Mouse (Mus musculus): ENCODE results near the gene Arfip1. TPM values are rescaled to one million over a fixed set of nuclear protein-coding genes. Genes with fewer than 3 reads are reported as not detected.
A peak's percentile ranks its signal among the peaks of the same experiment; 100 is the strongest.

The Arfip1 gene
- polyA plus RNA-seq, 1 experiment from 2014 or later, result 57.5 TPM

DNA sequence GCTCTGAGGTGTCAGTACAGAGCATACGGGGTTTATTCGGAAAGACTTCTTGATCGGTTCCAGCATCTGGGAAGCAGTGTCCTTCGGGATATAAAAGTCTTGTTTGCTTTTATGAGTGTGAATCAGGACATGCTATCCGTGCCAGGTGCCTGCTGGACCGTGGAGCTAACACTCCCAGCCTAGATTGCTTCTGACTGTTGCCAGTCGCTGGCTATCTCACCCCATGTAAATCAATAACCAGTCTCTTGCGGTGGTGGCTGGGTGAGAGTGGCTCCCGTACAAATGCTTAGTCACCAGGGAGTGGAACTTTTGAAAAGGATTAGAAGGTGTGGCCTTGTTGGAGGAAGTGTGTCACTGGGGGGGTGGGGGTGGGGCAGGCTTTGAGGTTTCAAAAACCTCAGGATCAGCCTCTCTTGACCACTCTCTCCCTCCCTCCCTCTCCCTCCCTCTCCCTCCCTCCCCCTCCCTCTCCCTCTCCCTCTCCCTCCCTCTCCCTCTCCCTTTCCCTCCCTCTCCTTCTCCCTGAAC is 27.8 kb upstream of the Arfip1 start:
- 0 out of 2 replicates have a peak, but pooled peaks cover 2% of the 10 kb centered on the region for H3K9me3 ChIP-seq (ENCODE audit: control insufficient read depth, low read depth, low read length)
- no peak overlapping the region for H3K4me2 ChIP-seq (replicated peaks; ENCODE audit: low read depth, low read length)
- no peak overlapping the region for H3K9ac ChIP-seq (replicated peaks; ENCODE audit: low read depth, low read length)
- no peak overlapping the region for H3K4me3 ChIP-seq (ENCODE audit: low read depth, low read length)
- no peaks in the 10 kb centered on the region for H3K27me3 ChIP-seq (ENCODE audit: control insufficient read depth, insufficient read depth, low read length)
- no peaks in the 10 kb centered on the region for H3K4me1 ChIP-seq (ENCODE audit: control insufficient read depth, insufficient read depth, low read length)
- no peak overlapping the region for H3K27ac ChIP-seq (ENCODE audit: low read length)
- WGBS, result 81% methylated on average over 9 of the region's 9 CpGs
- no peaks in the 10 kb centered on the region for H3K36me3 ChIP-seq (ENCODE audit: control insufficient read depth, insufficient read depth, low read length)
- ATAC-seq (ENCODE audit: insufficient number of reproducible peaks, insufficient read depth, low FRiP score, low read depth), result no peak

DNA sequence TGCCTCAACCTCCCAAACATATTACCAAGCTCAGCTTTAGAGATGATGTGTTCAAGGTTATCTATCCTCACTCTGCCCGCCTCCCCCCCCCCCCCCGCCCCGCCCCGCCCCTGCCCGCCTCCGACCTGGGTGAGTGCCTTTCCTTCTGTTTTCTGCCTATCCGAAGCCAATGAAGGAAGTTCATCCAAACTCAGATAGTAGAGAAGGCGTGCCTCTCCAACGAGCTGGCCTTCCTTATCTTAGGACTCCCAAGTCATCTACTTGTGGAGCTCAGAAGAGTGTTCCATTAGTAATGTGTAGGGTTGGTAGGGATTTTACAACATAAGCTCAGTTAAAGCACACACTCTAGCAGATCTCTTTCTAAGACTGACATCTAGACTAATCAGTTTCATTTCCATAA is 20.8 kb upstream of the Arfip1 start:
- Histone ChIP-seq H3K27me3 (ENCODE audit: control insufficient read depth, insufficient read depth, low read length) (no peaks in the 10 kb centered on the region), H3K4me3 (ENCODE audit: low read depth, low read length) (no peak overlapping the region), H3K27ac (ENCODE audit: low read length) (no peak overlapping the region; the same call in 1 of the 2 replicates), H3K9ac (replicated peaks; ENCODE audit: low read depth, low read length) (no peak overlapping the region), H3K36me3 (ENCODE audit: control insufficient read depth, insufficient read depth, low read length) (no peaks in the 10 kb centered on the region), H3K9me3 (ENCODE audit: control insufficient read depth, low read depth, low read length) (no peaks in the 10 kb centered on the region), H3K4me1 (ENCODE audit: control insufficient read depth, insufficient read depth, low read length) (no peaks in the 10 kb centered on the region), H3K4me2 (replicated peaks; ENCODE audit: low read depth, low read length) (no peak overlapping the region)
- no peak for ATAC-seq (ENCODE audit: insufficient number of reproducible peaks, insufficient read depth, low FRiP score, low read depth)
- 67% methylated on average over 9 of the region's 9 CpGs for WGBS

DNA sequence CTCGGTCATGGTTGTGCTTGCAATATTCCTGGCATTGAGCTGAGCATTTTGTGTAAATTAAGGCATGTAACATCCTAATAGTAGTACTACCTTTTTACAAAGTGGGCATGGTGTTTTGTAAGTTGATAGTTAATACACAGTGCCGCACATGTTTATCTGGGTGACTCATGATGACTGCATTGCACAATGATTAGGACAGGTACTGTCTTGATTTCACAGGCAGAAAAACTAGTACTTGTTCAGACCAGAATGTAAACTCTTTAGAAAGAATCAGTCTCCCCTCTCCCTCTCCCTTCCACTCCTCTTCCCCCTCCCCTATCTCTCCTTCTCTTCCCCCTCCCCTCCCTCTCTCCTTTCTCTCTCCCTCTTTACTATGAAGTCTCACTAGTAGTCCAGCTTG is 20.3 kb upstream of the Arfip1 start:
- Histone ChIP-seq H3K4me1 (ENCODE audit: control insufficient read depth, insufficient read depth, low read length) (no peaks in the 10 kb centered on the region), H3K4me3 (ENCODE audit: low read depth, low read length) (no peak overlapping the region), H3K4me2 (replicated peaks; ENCODE audit: low read depth, low read length) (no peak overlapping the region), H3K27ac (ENCODE audit: low read length) (peak overlapping the region; percentile 2; the same call in 1 of the 2 replicates), H3K9ac (replicated peaks; ENCODE audit: low read depth, low read length) (no peak overlapping the region), H3K27me3 (ENCODE audit: control insufficient read depth, insufficient read depth, low read length) (no peaks in the 10 kb centered on the region), H3K9me3 (ENCODE audit: control insufficient read depth, low read depth, low read length) (no peaks in the 10 kb centered on the region), H3K36me3 (ENCODE audit: control insufficient read depth, insufficient read depth, low read length) (no peaks in the 10 kb centered on the region)
- WGBS, result 83% methylated on average over 2 of the region's 2 CpGs
- ATAC-seq (ENCODE audit: insufficient number of reproducible peaks, insufficient read depth, low FRiP score, low read depth), result no peak

DNA sequence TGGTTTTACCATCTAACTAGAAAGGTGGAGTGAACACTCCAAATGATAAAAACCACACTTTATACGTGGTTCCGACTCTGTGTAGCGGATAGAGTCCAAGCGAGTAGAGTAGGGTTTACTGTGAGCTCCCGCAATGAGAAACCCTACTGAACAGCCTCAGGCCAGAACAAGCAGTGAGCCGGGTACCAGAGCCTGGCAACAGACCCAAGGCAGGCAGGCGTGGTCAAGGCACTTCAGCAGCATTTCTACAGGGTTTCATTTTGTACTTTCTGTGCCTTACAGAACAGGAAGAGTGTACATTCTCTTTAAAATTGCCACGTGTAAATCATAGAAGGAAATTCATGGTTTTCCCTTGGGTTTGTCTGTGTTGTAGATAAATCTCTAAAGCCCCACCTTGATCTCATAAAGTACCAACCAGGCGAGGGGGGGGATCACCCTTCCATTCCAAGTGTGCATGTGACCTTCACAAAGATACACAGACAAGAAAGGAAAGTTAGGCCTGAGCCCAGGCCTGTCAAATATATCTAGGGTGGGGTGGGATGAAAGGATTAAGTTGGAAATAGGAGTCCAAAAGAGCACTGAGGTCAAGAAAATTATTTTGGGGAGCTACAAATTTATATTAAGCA is 19.6 kb upstream of the Arfip1 start:
- ATAC-seq (ENCODE audit: insufficient number of reproducible peaks, insufficient read depth, low FRiP score, low read depth), result no peak
- H3K27ac ChIP-seq (ENCODE audit: low read length), result peak overlapping the region; percentile 59; the same call in 1 of the 2 replicates

DNA sequence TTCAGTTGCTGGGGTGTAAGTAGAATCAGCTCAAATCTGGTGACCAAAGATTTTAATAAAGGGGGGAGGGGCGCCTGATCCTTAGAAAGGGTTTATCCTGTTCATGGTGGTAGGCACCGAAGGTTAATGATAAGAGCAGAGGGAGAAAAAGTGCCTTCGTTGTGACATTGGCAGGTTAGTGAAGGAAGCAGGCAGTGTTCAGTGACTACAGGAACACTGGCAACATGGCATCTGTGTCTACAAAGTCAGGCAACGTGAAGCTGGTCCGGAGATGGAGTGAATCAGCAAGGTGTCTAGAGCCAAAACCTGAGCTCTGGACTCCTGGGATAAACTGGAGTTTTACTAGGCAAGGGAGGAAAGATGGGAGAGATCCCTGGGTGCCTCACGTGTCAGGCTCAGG is 16.3 kb upstream of the Arfip1 start:
- Histone ChIP-seq H3K27me3 (ENCODE audit: control insufficient read depth, insufficient read depth, low read length) (no peaks in the 10 kb centered on the region), H3K27ac (ENCODE audit: low read length) (no peak overlapping the region), H3K4me1 (ENCODE audit: control insufficient read depth, insufficient read depth, low read length) (no peaks in the 10 kb centered on the region), H3K9me3 (ENCODE audit: control insufficient read depth, low read depth, low read length) (no peaks in the 10 kb centered on the region), H3K4me3 (ENCODE audit: low read depth, low read length) (no peak overlapping the region), H3K36me3 (ENCODE audit: control insufficient read depth, insufficient read depth, low read length) (no peaks in the 10 kb centered on the region), H3K4me2 (replicated peaks; ENCODE audit: low read depth, low read length) (no peak overlapping the region), H3K9ac (replicated peaks; ENCODE audit: low read depth, low read length) (no peak overlapping the region)
- 82% methylated on average over 6 of the region's 6 CpGs for WGBS
- ATAC-seq (ENCODE audit: insufficient number of reproducible peaks, insufficient read depth, low FRiP score, low read depth), result no peak

More for the DNA sequence above, 19.6 kb upstream of the Arfip1 start:
- Histone ChIP-seq H3K9me3 (ENCODE audit: control insufficient read depth, low read depth, low read length) (no peaks in the 10 kb centered on the region), H3K4me3 (ENCODE audit: low read depth, low read length) (no peak overlapping the region), H3K9ac (replicated peaks; ENCODE audit: low read depth, low read length) (no peak overlapping the region), H3K36me3 (ENCODE audit: control insufficient read depth, insufficient read depth, low read length) (no peaks in the 10 kb centered on the region), H3K4me2 (replicated peaks; ENCODE audit: low read depth, low read length) (no peak overlapping the region), H3K27me3 (ENCODE audit: control insufficient read depth, insufficient read depth, low read length) (no peaks in the 10 kb centered on the region), H3K4me1 (ENCODE audit: control insufficient read depth, insufficient read depth, low read length) (no peaks in the 10 kb centered on the region)
- 70% methylated on average over 9 of the region's 9 CpGs for WGBS

DNA sequence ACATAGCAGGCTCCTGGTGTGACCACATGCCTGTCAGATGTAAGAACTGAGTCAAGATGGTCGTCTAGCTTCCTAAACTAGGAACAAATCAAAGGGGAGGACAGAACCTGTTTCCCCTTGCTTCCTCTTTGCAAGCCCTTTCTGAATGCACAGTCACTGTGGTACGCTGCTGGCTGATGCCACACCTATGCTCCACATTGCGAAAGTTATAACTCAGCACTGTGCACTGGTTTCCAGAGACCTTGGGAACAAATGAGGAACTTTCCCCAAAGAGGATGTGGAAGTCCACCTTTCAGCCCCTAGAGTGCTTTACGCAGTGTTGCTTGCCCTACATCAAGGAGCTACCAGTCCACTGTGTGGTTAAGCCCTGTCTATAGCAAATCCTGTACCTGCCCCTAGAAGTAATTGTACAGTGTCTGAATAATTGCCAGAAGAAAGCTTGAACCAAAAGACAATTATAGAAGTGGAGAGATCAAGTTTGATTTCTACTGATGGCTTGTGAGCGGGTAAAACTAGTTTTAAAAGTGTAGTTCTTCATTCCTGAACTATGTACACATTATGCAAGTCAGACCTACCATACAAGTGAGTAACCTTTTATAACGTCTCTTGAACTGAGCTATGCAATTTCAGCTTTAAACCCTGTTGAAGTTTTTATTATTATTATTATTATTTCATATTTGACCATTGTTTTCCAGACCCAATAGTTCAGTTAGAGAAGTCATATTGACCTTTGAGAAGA is 15.7 kb upstream of the Arfip1 start:
- H3K4me2 ChIP-seq (replicated peaks; ENCODE audit: low read depth, low read length), result no peak overlapping the region
- H3K4me1 ChIP-seq (ENCODE audit: control insufficient read depth, insufficient read depth, low read length), result no peaks in the 10 kb centered on the region
- H3K9ac ChIP-seq (replicated peaks; ENCODE audit: low read depth, low read length), result no peak overlapping the region
- no peaks in the 10 kb centered on the region for H3K9me3 ChIP-seq (ENCODE audit: control insufficient read depth, low read depth, low read length)
- H3K36me3 ChIP-seq (ENCODE audit: control insufficient read depth, insufficient read depth, low read length), result no peaks in the 10 kb centered on the region
- 0 out of 2 replicates have a peak overlapping the region, but pooled peaks have one; percentile 15 for H3K27ac ChIP-seq (ENCODE audit: low read length)
- ATAC-seq (ENCODE audit: insufficient number of reproducible peaks, insufficient read depth, low FRiP score, low read depth), result no peak
- no peak overlapping the region for H3K4me3 ChIP-seq (ENCODE audit: low read depth, low read length)
- no peaks in the 10 kb centered on the region for H3K27me3 ChIP-seq (ENCODE audit: control insufficient read depth, insufficient read depth, low read length)
- WGBS, result 72% methylated on average over 6 of the region's 6 CpGs

DNA sequence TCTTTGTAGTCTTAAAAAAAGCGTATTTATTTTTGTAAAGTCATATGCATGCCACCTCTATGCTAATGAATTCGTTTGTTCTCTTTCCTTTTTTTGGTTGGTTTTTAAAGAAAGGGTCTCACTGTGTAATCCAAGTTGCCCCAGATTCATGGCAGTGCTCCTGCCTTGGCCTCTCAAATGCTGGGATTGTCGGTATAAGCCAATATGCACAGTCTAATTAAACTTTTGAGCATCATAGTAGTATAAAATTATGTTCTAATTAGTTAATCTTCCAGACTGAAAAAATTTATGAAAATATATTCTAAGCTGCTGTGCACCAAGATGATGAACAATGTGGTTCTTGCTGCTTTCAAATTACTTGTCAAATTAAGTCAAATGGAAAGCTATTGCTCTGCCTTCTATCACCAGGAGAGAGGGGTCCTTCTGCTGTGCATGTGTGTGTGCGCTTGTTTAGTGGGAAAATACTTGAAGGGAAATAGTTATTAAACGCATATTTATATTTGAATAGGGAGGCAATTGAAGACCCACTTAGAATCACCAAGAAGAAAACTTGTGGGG is 13.3 kb upstream of the Arfip1 start:
- H3K9me3 ChIP-seq (ENCODE audit: control insufficient read depth, low read depth, low read length), result no peaks in the 10 kb centered on the region
- no peak overlapping the region for H3K27ac ChIP-seq (ENCODE audit: low read length)
- no peaks in the 10 kb centered on the region for H3K36me3 ChIP-seq (ENCODE audit: control insufficient read depth, insufficient read depth, low read length)
- H3K4me1 ChIP-seq (ENCODE audit: control insufficient read depth, insufficient read depth, low read length), result no peaks in the 10 kb centered on the region
- H3K4me2 ChIP-seq (replicated peaks; ENCODE audit: low read depth, low read length), result peak overlapping the region; percentile 58
- ATAC-seq (ENCODE audit: insufficient number of reproducible peaks, insufficient read depth, low FRiP score, low read depth), result no peak
- no peak overlapping the region for H3K9ac ChIP-seq (replicated peaks; ENCODE audit: low read depth, low read length)
- no peaks in the 10 kb centered on the region for H3K27me3 ChIP-seq (ENCODE audit: control insufficient read depth, insufficient read depth, low read length)
- 37% methylated on average over 5 of the region's 5 CpGs for WGBS
- 0 out of 2 replicates have a peak overlapping the region, but pooled peaks have one; percentile 11 for H3K4me3 ChIP-seq (ENCODE audit: low read depth, low read length)

DNA sequence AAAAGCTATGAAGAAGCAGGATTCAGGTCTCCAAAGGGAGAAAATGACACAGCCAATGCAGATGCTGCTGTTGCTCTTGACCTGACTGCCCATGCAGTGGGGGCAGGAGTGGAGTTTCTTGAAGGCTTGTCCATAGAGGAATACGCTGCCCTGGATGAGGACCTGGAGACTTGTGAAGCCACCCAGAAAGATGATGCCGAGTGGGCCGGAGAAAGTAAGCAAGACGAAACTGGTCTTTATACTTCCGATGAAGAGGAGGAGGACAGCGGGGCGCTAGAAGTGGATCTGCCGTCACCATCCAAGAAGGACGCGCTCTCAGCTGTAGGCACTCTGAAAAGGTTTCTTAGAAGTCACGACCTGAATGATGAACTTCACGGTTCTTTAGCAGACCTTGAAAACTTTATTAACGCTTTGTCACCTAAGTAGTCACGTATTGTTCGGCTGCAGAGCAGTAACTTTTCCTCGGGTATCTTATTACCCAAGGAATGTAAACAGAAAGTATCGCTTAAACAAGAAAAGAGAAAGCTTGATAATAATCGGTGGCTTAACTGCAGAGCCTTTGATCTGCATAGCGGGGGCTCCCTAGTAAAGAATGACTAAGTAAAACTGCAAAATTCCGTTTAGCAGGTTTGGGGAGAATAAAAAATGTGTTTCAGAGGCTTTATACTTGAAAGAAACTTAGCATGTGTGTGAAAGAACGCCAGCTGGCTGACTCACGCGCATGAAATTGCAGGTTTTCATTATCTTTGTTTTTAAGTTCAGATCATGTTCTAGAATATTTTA is 12.7 kb upstream of the Arfip1 start:
- Histone ChIP-seq H3K4me1 (ENCODE audit: control insufficient read depth, insufficient read depth, low read length) (no peaks in the 10 kb centered on the region), H3K4me2 (replicated peaks; ENCODE audit: low read depth, low read length) (peak overlapping the region; percentile 58), H3K27ac (ENCODE audit: low read length) (peak overlapping the region; percentile 62; the same call in 1 of the 2 replicates), H3K4me3 (ENCODE audit: low read depth, low read length) (peak overlapping the region; percentile 11), H3K36me3 (ENCODE audit: control insufficient read depth, insufficient read depth, low read length) (no peaks in the 10 kb centered on the region), H3K9me3 (ENCODE audit: control insufficient read depth, low read depth, low read length) (no peaks in the 10 kb centered on the region), H3K27me3 (ENCODE audit: control insufficient read depth, insufficient read depth, low read length) (no peaks in the 10 kb centered on the region), H3K9ac (replicated peaks; ENCODE audit: low read depth, low read length) (no peak overlapping the region)
- ATAC-seq (ENCODE audit: insufficient number of reproducible peaks, insufficient read depth, low FRiP score, low read depth), result peak; percentile 42; the same call in 1 of the 2 replicates
- WGBS, result 2% methylated on average over 23 of the region's 23 CpGs

All from stomach, embryonic 14.5 days (tissue).